Mouse (Mus musculus): Measurements from ENCODE around the gene Farp1.

The Farp1 gene

DNA sequence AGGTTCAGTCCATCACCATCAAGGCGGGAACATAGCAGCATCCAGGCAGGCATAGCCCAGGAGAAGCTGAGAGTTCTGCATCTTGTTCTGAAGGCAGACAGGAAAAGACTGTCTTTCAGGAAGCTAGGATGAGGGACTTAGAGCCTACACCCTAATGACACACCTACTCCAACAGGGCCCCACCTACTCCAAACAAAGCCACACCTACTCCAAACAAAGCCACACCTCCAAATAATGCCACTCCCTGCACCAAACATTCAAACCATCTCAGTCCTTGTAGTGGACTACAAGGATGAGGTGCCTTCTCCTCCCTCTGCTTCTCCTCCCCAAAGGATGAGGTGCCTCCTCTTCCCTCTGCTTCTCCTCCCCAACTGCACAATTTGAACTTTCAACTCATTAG is 23.5 kb downstream of the Farp1 start:
- DNase-seq = no peak

DNA sequence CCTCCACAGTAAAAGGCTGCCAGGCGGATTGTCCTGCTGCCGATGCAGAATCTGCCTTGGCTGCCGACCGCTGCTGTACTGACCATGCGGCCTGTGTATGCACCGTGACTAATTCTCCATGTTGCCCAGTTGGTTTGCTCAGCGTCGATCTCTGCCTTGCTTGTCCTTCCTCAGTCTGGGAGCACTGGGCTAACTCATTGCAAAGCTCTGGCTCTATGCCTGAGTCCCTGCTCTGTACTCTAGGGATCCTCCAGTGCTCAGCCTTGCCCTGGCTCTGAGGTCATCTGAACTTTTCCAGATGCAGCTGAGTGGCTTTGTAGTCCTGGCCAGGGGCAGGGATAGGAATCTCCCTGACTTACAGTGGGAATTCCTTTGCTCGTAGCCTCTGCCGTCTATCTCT is 24.3 kb downstream of the Farp1 start:
- DNase-seq = peak; percentile 56

DNA sequence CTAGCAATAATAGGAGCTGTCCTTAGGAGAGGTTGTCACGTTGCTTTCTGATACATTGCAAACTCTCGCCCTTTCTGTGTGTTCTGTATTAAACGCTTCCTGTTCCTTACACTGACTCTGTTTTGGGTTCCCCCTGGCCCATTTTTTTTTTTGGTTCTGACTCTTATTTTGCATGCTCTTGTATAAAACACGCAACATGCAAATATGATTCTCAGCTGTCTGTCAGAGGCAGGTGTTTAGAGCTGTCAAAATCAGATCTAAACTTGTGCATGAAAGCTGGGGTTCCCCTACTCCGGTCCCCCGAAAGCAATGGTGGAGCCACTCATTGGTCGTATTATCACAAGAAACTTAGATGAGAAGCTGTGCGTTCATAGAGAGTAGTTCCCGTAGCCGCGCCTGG is 25.5 kb downstream of the Farp1 start:
- no peak for DNase-seq

DNA sequence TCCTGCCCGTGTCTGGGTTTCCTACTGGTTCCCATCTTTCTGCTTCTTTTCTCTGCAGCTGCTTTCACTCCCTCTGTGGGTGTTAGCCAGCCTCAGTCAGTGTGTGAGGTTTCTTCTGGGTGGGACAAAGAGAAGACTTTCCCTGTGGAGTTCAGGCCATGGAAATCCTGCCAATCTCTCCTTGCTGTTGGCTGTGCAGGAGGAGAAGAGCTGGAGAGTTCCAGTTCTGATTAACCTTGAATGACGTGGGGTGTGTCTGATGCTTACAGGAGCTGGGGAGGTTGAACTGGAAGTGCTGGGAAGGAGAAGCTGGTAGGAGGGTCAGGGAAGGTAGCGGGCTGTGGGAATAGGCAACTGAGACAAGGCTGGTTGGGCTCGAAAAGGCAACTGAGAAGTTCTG is 26.7 kb downstream of the Farp1 start:
- DNase-seq = peak; percentile 26

DNA sequence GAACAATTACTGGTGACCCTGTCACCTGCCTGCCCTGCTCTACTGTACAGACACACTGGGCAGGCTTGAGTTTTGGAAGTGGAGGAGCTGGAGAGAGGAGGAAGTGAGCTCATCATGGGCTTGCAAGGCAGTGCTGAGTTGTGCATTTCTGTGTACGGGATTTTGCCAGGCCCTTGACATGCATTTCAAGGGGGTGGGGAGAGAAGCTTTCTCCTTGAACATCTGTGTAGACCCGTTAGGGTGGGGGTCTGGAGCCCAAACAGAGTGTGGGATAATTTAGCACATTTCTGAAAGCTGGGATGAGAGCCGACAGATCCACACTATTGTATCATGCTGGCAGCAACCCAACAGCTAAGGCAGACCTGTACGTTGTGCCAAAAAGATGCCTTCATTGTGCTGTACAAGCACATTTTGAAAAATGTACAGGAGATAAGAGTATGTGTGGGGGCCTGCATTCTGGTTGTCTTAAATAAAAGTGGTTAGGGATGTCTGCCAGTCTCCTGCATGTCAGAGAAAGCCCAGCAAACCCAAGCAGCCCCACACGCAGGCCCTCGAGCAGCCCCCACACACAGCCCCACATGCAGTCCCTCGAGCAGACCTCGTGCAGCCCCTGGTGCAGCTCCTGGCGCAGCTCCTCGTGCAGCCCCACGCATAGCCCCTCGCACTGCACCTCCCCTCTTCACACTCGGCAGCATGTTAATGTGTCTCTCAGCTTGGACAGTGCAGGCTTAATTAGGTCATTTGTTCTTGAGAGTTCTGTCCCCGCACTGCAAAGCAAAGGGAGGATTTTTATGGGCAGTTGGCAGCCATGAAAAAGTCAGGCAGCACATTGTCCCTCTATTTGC is 27.5 kb downstream of the Farp1 start:
- DNase-seq = peak; percentile 38

DNA sequence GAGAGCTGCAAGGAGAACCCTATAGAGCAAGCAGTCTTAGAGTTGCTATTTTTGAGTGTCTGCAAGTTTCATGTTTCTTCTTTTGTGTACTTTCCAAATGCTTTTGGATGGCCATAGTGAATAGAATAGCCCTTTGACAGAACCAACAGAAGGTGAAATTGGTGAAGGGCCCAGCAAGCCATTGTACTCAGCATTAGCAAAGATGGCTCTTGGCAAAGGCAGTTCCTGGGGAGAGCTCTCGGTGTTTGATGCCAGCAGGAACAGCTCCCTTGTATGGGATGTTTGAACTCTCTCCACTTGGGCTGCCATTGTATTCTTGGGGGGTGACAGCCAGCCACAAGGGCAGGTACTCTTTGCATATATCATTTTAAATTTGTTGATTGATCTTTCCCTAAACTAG is 29.7 kb downstream of the Farp1 start:
- DNase-seq = no peak

DNA sequence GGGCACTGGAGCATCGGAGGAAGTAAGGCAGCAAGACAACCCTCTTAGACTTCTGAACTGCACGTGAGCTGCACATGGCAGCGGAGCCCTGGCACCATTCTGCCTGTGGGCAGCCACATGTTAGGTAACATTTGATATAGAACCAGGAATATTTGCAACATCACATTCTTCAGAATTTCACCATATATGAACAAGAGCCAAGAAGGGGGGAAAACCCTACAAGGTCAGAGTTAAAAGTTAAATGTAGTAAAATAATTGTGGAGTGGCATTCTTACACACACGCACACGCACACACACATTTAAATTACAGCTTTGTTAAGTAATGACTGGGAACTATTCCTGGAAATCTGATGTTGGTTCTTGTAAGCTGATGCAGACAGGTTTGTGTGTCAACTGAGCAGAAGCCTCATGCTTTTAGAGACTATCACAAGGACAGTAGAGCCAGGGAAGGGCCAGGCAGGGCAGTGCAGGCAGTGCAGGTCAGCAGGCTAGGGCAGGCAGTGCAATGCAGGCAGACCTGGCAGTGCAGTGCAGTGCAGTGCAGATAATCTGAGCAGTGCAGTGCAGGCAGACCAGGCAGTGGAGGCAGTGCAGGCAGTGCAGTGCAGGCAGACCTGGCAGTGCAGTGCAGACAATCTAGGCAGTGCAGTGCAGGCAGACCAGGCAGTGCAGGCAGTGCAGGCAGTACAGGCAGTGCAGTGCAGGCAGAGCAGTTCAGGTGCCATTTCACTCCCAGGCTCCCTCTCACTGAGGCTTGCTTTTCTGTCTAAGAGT is 38.3 kb downstream of the Farp1 start:
- peak; percentile 48 for DNase-seq

DNA sequence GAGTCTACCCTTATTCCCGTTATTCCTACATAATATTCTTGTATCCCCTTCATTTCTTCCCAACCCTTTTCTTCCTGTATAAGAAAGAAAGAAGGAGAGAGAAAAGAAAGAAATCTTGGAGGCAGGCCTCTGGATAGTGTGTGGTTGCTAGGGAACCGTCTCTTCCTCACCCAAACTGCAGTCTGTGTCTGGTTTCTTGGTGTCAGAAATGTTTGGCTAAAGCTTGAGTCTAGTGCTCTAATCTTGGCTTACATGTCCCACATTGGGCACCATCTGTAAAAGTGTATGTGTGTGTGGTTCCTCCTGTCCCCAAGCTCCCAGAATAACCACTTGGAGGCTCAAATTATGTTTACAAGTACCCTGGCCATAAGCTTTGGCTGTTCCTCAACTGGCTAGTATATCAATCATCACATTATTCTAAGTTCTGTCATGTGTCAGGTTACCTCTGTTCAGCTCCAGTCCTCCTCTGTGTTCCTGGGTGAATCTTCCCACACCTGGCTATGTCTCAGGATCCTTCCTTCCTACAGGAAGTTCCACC is 39.3 kb downstream of the Farp1 start:
- no peak for DNase-seq

DNA sequence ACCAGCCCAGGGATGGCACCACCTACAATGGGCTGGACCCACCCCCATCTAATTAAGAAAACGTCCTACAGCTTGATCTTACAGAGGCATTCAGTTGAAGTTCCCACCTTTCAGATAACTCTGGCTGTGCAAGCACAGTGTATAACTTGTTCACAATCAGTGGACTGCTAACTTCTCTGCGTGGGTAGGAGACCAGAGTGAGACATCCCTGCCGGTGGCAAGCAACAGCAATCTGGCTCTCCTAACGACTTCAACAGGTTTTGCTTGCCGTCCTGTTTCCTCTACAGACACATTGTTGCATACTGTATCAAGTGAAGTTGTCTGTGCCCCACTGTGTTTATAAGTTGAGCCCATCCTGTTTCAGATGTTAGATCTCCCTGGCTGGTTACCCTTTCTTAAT is 45.7 kb downstream of the Farp1 start:
- no peak for DNase-seq

DNA sequence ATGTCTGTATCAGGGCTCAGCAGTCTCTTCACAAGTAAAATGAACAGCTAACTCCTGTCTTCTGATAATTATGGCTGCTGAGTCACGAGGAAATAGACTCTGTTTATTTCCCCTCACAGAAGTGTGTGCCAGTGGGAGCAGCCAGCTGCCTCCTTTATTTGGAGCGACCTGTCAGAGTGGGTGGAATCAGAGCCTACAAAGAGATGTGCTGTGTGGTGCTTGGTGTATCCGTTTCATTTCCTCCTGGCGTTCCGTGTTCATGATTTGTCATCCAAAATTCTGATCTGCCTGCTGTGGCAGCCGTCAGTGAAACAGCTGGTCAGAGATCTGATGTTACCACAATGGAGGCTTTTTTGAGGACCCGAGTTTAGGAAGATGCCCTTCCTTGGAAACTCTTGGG is 47.3 kb downstream of the Farp1 start:
- peak; percentile 74 for DNase-seq

DNA sequence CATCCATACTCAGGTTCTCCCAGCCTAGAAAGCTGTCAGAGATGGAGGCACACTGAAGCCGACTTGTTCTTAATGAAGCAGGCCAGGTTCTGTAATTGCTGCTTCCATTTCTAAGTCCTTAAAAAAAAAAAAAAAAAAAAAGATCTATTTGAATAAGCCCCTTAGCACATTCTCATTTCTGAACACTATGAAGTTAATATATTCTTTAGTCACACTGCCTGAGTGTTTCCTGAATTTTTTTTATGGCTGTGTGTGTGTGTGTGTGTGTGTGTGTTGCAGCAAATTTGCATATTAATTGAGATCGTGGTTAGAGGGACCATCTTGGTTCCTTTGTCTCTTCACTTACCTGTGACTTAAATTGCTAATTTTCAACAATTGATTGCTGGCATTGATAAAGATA is 47.8 kb downstream of the Farp1 start:
- DNase-seq = no peak

DNA sequence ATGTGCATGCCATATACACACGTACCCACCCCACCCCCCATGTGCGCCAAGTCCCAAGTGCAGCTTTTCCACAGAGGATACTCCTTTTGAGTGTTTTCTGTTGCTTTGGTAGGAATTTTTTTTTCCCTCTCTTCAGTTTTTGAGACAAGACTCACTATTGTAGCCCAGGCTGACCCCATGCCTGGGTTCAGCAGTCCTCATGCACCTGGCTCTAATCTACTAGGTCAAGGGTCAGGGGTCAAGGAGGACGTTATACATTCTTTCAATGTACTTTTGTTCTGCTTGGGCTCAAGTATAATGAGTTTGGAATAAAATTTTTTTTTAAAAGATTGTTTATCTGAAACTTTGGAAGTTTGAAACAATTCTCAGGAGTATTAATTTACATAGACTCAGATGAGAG is 48.4 kb downstream of the Farp1 start:
- no peak for DNase-seq

DNA sequence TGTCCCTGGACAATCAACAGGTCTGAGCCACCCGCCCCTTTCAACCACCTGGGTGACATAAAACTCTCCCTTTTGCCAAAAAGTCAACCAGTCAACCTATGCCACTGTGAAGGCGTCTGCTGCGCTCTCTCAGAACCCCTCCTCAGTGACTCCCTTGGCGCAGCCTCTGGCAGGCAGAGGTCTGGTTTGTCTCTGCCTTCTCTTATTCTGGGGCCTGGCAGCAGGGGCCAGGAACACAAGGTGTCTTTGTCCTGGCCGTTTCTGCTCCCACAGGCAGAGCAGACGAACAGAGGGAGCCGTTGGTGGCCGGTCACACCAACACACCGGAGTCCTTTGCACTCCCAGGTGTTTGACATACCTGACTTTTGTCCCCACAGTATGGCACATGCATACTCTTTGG is 57.5 kb downstream of the Farp1 start:
- no peak for DNase-seq

DNA sequence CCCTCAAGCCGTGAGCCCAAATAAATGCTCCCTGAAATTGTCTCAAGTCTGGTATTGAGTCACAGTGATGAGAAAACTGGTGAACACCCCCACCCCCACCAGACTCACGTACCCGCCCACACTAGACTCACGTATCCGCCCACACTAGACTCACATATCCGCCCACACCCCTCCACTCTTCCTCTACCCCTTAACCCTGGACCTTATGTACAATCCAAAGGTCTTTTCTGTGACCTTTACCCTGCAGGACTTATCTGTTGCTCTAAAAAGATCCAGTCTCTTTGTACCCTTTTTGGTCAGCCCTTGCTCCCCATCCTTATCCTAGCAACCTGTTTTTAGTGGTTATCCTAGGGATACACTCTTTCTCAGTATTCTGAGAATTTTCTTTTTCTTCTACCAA is 58.9 kb downstream of the Farp1 start:
- DNase-seq = no peak

DNA sequence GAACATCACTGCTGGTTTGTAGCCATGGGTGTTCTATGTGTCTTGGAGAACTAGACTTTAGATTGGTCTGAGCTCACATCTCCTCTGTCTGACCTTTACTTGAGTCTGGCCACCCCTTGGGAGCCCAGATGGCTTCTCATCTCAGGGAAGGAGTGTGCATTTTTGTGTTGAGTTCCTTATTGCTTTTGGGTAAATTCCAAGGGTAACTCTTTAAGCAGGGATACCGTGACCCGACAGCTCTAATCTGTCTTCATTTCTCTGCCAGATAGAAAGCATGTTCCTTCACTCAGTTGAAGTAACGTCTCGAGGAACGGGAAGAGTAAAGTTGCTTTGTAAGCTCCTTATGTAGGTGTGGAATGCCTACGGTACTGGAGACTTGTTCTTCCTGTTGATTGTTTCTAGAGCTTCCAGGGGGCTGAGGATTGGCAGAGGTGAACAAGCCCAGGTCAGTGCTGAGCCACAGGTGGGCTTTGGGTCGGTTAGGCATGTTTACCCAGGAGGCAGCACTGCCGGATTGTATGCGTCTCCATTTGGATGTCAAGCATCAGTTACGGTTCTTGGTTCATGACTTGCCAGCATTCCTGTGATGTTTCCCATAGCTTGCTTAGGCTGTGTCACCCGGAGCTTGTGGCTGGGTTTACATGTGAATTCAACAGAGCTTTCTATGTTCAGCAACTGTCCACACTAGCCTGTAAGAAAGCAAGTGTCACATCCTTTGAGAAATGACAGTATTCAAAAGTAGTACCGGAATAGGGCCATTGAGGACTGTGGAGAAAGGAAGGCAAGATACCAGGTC is 62.8 kb downstream of the Farp1 start:
- no peak for DNase-seq

DNA sequence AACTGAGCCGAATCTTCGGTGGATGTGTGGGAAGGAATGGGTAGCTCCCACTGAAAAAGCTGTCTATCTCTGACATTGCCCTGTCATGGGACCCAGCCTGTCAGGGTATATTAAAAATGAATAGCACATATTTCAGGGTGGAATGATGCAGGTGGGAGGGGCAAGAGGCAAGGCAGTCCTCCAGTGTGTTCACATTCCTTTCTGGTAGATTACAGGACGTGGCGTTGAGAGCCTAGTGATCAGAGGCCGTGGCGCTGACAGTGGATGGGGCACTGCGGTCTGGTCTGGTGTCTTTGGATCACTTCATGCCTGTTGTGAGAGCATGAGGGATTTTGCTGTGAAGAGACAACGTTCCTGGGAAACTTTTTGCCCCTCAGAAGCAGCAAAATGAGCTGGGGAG is 64.1 kb downstream of the Farp1 start:
- peak; percentile 58 for DNase-seq

DNA sequence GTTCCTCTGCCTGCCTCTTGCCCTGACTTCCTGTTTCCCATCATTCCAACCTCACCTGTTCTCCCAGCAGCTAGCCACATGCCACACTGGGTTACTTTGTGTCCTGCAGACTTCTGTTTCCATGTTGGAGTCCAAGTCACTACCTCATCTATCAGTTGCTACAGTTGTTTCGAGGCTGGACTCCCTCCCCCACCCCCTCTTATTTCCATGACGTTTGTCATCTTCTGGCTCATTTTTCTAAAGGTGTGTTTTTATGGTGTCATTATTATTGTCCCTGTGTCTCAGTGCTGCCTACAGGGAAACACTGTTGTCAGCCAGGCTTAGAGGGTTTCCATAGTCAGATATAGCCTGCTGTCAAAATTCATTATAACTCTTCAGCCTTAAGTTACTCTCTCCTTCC is 64.9 kb downstream of the Farp1 start:
- no peak for DNase-seq

DNA sequence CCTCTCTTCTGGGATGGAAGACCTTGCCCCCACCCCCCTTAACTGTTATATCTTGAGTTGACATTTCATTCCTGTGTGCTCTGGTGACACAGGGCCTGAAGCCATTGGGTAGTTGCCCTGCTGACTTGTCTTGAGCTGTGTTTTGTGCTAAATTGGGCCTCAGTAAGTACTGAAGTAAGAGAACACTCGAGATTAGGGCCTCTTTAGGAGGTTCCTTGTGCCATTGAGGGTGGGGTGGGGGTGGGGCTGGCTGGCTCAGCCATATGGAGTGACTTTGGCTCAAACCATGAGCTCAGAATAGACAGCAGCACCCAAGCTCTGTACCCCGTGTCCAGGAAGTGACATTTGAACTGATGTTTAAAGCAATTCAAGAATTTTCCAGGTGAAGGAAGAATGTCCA is 65.8 kb downstream of the Farp1 start:
- peak; percentile 73 for DNase-seq

DNA sequence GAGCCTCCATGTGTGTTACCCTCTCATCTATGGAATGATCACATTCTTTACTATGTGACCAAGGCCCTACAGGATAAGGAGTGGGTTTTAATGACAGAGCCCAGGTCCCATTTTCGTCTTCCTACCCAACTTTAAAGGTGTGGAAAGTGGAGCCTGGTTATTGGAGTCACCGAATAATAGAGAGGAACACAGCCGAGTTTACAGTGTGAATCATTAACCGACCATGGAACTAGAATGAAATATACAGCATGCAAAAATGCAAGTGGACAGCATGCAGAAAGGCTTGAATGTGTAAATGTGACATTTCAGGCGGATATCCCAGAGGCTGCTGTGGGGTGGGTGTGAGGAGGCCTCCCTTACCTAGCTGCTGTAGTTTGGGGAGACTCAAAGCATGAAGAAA is 66.5 kb downstream of the Farp1 start:
- DNase-seq = no peak

DNA sequence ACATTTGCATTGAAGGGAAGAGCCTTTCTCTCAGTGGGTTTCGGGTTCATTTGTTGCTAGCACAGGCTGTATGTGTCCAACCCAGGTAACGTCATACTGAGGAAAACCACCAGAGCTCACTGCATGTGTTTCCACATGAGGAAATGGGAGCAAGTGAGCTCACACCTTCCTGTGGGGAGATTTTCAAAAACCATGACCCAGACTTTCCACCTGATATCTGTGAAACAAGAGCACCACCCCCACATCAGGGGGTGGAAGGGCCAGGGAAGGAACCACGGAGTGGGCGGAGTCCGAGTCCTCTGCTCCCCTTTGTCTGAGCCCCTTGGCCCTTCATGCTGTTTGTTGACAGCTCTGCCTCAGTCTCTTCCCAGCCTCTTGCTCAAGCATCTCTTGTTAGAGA is 67.6 kb downstream of the Farp1 start:
- no peak for DNase-seq

DNA sequence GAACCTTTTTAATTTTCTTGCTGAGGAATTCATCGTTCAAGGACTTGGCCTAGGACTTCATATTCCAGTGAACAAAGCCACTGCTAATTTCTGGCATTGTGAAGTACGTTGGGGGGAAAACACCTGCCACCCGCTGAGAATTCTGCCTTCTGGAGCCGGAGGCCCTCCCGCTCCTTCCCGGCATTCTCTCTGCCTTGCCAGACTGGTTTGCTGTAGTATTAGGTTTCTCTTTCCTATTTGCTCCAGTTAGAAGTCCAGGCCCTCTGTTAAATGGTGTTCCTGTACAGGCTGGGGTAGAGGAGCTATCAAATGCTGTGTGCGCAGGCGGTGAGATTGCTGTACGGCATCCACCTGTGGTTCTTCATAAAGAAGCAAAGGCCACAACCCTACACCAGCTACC is 68.5 kb downstream of the Farp1 start:
- DNase-seq = peak; percentile 69

DNA sequence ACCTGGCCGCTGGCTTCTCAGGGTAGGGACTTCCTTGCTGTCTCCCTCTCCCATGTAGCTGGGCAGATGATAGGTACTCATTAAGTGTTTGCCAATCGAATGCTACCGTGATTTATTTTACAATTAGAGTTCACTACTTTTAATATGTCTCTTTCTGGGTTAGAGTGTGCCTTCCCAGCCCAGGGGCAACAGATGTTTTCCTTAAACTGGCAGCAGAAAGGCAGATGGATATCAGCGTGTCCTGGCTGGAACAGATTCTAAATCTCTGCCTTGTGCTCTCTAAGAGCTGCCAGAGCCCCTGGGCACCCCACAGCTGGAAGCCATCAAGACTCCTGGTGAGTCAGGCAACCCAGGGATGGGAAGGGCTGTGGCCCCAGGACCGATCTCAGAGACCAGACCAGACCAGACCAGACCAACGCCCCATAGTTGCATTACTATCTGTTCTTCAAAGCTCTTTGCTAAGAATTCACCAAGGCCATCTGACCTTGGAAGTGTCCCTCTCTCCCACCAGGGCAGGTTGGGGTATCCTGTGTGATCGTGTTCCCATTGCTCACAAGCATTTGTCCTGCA is 69.8 kb downstream of the Farp1 start:
- peak; percentile 65 for DNase-seq

DNA sequence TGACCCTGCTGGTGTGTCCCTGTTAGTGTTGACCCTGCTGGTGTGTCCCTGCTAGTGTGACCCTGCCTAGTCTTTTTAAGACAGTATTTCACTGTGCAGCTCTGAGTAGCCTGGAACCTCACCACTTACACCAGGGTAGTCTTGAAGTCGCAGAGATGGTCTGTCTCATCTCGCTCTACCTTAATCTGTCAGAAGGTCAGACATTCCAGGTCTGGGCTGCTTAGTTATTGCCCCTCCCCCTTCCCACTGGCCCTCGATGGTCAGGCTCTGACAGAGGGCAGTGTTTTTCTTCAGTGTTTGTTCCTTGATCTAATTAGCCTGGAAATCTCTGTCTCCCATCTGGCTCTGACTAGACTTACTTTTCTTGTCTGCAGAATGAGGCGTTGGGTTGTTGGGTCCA is 71.9 kb downstream of the Farp1 start:
- DNase-seq = no peak
